Mouse (Mus musculus) ES-E14 (cell line): ENCODE measurements around the gene Gm9821. TPM values are rescaled to one million over a fixed set of nuclear protein-coding genes. Genes with fewer than 3 reads are reported as not detected.
A peak's percentile ranks its signal among the peaks of the same experiment; 100 is the strongest.

ENCODE experiments used
- DNase-seq: peaks from one replicate; pipeline ENCODE4 v3.0.0-alpha.2; 2013; ENCODE audit warnings: low read depth, low spot score
- H3K27ac ChIP-seq: 2 replicates; pipeline ENCODE4 v1.5.1; 2012; ENCODE audit warnings: low read depth, mild to moderate bottlenecking, low read length, moderate library complexity, mixed read lengths; ENCODE audit not compliant: poor library complexity, insufficient read depth, severe bottlenecking
- H3K36me3 ChIP-seq: 2 replicates; pipeline ENCODE4 v1.6.1; 2012; ENCODE audit warnings: mild to moderate bottlenecking, low read length, moderate library complexity, mixed read lengths; ENCODE audit not compliant: control insufficient read depth, poor library complexity, insufficient read depth, severe bottlenecking
- H3K4me1 ChIP-seq, 2 experiments: fragments of 150-350 bp in 1 of 2; sonication (generic) in 1 of 2; 2 replicates each; pipeline ENCODE4 v1.6.1; 2012; ENCODE audit warnings: low read length in 2 of 2, mild to moderate bottlenecking in 1 of 2, mixed read lengths in 1 of 2; ENCODE audit not compliant: control insufficient read depth in 2 of 2, insufficient read depth in 2 of 2, poor library complexity in 1 of 2
- H3K4me3 ChIP-seq, 2 experiments: fragments of 150-350 bp in 1 of 2; sonication (generic) in 1 of 2; 2 replicates each; pipeline ENCODE4 v1.5.1; 2012; ENCODE audit warnings: low read length in 2 of 2, low read depth in 1 of 2, mild to moderate bottlenecking in 1 of 2, mixed read lengths in 1 of 2; ENCODE audit not compliant: insufficient read depth in 1 of 2, poor library complexity in 1 of 2, severe bottlenecking in 1 of 2
- H3K9ac ChIP-seq: 2 replicates; pipeline ENCODE4 v1.6.1; 2012; ENCODE audit warnings: low read depth, mild to moderate bottlenecking, low read length, mixed read lengths; ENCODE audit not compliant: poor library complexity, insufficient read depth, severe bottlenecking
- H3K9me3 ChIP-seq: fragments of 150-350 bp; sonication (generic); 2 replicates; pipeline ENCODE4 v1.6.1; 2012; ENCODE audit warnings: low read depth, mild to moderate bottlenecking, low read length; ENCODE audit not compliant: control insufficient read depth, insufficient read depth
- CHD2 ChIP-seq: IDR thresholded peaks from 2 replicates; pipeline ENCODE4 v1.6.1; 2014; ENCODE audit warnings: mild to moderate bottlenecking, low read depth, low read length, inconsistent platforms
- HCFC1 ChIP-seq: IDR thresholded peaks from 2 replicates; pipeline ENCODE4 v1.6.1; 2012; ENCODE audit warnings: low read length, inconsistent platforms, borderline replicate concordance; ENCODE audit not compliant: insufficient read depth
- MAFK ChIP-seq: IDR thresholded peaks from 2 replicates; pipeline ENCODE4 v1.6.1; 2014; ENCODE audit warnings: mild to moderate bottlenecking, low read depth, low read length, inconsistent platforms; ENCODE audit not compliant: insufficient read depth
- ZC3H11A ChIP-seq: IDR thresholded peaks from 2 replicates; pipeline ENCODE4 v1.6.1; 2012; ENCODE audit warnings: low read depth, mild to moderate bottlenecking, inconsistent platforms, low read length, borderline replicate concordance
- ZNF384 ChIP-seq: IDR thresholded peaks from 2 replicates; pipeline ENCODE4 v1.6.1; 2012; ENCODE audit warnings: low read depth, low read length, inconsistent platforms
- in situ Hi-C, 2 experiments: fragments of 600-800 bp; cut with MboI; formaldehyde crosslinking; loops; one replicate each; pipeline ENCODE4 v1.15.1; 2025; ENCODE audit warnings: low sequenced_read_pairs in 2 of 2, inconsistent platforms in 1 of 2; ENCODE audit not compliant: unreplicated experiment in 2 of 2
- total RNA-seq: library from RNA; depleted of rRNA; stranded (reverse); fragments of 300-350 nt; gene quantifications from 2 replicates; pipeline ENCODE4 v1.2.3, GENCODE M21; 2012

The Gm9821 gene
- total RNA-seq, 1 experiment = 0.18 TPM

DNA sequence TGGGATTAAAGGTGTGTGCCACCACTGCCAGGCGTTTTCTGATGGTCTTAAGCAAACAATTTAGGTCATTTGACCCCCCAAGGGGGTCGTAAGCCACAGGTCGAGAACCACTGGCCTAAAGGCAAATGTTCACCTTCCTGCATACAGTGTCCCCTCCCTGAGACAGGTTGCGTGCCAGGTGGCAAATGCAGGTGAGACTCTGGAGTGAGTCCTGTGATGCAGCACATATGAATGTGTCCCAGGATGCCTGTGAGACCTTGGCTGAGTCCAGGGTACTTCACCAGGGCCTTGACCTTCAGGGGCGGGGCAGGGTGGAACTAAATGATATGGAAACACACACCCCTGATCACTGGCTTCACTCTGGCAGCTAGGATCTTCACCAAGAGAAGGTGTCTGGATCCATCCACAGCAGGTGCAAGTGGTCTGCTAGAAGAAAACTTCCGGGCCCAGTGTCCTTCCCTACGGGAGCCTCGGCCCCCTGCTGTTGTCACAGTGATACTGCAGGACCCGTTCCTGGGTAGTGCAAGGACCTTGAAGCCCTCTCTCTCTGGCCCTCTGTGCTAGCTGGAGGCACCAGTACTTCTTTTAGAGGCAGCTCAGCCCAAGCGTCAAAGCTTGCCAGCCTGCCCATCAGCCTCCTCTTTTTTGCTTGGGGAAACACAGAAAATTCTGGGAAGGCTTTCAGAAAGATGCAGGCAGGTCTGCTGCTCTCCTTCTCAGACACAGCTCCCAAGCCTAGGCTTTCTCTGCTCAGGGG is 13.4 kb downstream of the Gm9821 start:
- no peaks in the 10 kb centered on the region for H3K9me3 ChIP-seq
- H3K36me3 ChIP-seq = peaks cover 5% of the 10 kb centered on the region; the same call in 1 of the 2 replicates
- DNase-seq = no peak
- no peak overlapping the region for H3K9ac ChIP-seq
- TF ChIP-seq CHD2 (no peak), ZNF384 (no peak), MAFK (no peak), ZC3H11A (no peak), HCFC1 (no peak)
- peaks cover 8 to 36% of the 10 kb centered on the region in 2 experiments; a peak in 3 of 4 replicates for H3K4me1 ChIP-seq
- in situ Hi-C loops = no loop called here
- no peak overlapping the region for H3K4me3 ChIP-seq
- H3K27ac ChIP-seq = no peak overlapping the region

DNA sequence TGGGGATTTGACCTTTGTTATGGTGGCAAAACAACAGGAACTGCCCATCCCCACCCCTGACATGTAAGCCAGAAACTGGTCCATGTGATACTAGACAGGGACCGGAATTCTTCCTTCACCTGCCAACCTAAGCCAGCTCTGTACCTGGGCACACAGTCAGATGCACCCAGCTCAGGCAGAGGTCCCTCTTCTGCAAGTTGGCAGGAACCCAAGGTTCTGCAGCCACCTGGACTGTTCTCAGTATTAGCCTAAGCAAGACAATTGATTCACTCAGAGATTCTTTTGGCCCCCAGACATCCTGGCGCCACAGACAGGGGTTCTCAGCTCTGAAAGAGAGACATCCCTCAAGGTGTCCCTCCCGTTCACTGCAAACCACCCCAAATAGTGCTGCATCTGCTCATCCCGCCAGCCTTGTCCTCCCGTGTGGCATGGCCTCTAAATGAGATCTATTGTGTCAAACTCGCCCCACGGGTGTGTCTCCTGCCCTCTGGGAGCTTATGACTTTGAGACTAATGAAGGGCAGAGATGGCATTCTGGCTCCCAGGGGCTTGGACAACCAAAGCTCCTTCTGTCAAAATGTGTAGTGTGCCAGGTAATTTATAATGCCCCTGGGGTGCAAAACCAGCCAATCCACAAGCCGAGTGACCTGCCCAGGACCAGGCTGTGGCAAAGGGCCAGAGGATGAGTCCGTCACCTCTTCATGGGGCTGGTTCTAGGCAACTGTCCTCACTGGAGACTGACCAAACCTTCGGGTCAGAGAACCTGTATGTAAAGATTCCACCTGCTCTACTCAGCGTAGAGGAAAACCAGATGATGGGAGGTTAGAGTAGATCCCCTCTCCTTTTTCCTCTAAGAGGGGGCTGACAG is 14.3 kb downstream of the Gm9821 start:
- no peak for DNase-seq
- Histone ChIP-seq H3K27ac (no peak overlapping the region), H3K9ac (no peak overlapping the region), H3K9me3 (no peaks in the 10 kb centered on the region), H3K4me1 (peaks cover 8 to 42% of the 10 kb centered on the region in 2 experiments; a peak in 3 of 4 replicates), H3K4me3 (no peak overlapping the region), H3K36me3 (peaks cover 5% of the 10 kb centered on the region; the same call in 1 of the 2 replicates)
- no peak for TF ChIP-seq ZNF384
- TF ChIP-seq MAFK = no peak
- TF ChIP-seq CHD2 = no peak
- TF ChIP-seq HCFC1 = no peak
- TF ChIP-seq ZC3H11A = no peak
- in situ Hi-C loops = loop anchor here in 1 of 2 experiments (10.0 kb wide), 1 partner anchor 475 kb away; the partner anchor contains the start of gene Cry2

DNA sequence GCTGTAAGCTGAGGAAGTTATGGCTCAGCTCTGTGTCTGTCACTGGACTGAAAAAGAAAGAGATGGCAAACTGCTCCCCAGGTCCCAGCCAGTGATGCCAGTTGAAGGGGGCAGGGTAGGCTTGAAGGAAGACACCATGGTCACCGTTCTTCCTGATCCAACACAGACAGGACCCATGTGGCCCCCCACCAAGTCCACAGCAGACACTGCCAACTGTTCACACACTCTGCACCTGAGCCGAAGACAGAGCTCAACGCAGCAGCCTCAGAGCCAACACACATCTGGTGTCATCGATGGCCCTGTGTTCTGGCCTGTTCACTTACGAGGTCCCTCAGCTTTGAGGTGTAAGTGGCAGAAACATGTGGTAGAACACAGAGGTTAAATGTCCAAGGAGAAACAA is 15.0 kb downstream of the Gm9821 start:
- Histone ChIP-seq H3K4me1 (peaks cover 6 to 45% of the 10 kb centered on the region in 2 experiments; a peak in 3 of 4 replicates), H3K36me3 (peaks cover 5% of the 10 kb centered on the region; the same call in 1 of the 2 replicates), H3K9me3 (no peaks in the 10 kb centered on the region), H3K4me3 (no peak overlapping the region), H3K9ac (no peak overlapping the region), H3K27ac (no peak overlapping the region)
- in situ Hi-C loops = loop anchor here in 1 of 2 experiments (10.0 kb wide), 1 partner anchor 474 kb away; the partner anchor contains the start of gene Cry2
- DNase-seq = no peak
- TF ChIP-seq CHD2 (no peak), ZC3H11A (no peak), ZNF384 (no peak), MAFK (no peak), HCFC1 (no peak)

DNA sequence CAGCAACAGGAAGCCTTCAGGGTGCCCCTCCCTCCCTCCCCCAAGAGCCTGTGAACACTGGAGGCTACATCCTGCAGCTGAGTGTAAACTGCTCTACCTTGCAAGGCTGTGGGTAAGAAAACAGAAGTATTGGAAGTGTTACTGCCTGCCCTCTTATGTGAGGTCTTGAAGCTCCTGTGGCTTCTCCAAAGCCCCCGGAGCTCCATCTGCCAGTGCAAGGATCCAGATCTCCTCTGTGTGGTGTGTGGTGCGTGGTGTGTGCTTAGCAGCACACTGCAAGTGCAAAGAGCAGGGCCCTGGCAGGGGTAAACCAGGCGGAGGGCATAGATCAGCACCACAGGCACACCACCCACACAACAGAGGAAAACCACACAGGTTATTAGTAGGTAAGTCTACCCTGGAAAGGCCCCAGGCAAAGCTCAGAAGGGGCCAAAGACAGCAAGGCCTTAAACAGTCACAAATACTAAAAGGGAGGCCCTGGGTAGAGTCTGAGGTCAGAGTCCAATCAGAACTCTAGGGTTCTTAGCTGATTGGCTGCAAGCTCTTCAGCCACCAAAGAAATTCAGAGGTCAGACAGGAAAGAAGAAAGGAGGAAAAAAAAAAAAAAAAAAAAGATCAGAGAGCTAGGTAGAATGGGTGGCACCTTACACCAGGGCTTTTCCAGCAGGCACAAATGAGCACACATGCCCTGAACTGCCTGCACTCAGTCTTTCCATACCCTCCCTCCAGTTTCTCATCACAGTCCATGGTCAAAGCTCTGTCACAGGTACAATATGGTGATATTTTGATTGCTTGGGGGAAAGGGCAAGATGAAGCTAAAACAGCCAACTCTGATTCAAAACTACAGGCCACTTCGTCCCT is 16.6 kb downstream of the Gm9821 start:
- Histone ChIP-seq H3K9me3 (no peaks in the 10 kb centered on the region), H3K9ac (peak overlapping the region; percentile 78; the same call in 1 of the 2 replicates), H3K4me1 (peaks cover 6 to 46% of the 10 kb centered on the region in 2 experiments; a peak in 3 of 4 replicates), H3K4me3 (peak overlapping the region; percentile 86; a peak in 3 of 4 replicates), H3K36me3 (peaks cover 5% of the 10 kb centered on the region; the same call in 1 of the 2 replicates), H3K27ac (no peak overlapping the region)
- DNase-seq = no peak
- TF ChIP-seq MAFK (no peak), HCFC1 (no peak), ZC3H11A (no peak), CHD2 (no peak), ZNF384 (no peak)
- in situ Hi-C loops = loop anchor here in 1 of 2 experiments (10.0 kb wide), 1 partner anchor 473 kb away; the partner anchor contains the start of gene Cry2
